Mouse (Mus musculus) G1E (cell line): ENCODE results near the gene 5330417C22Rik. TPM values are rescaled to one million over a fixed set of nuclear protein-coding genes. Genes with fewer than 3 reads are reported as not detected.
A peak's percentile ranks its signal among the peaks of the same experiment; 100 is the strongest.

Source experiments
- ATAC-seq: 2 replicates; pipeline ENCODE4 v1.8.0; 2016; ENCODE audit warnings: mild to moderate bottlenecking; ENCODE audit not compliant: insufficient number of reproducible peaks, poor library complexity, low FRiP score, severe bottlenecking; ENCODE audit errors: extremely low read depth
- DNase-seq: peaks from one replicate; pipeline ENCODE4 v3.0.0; 2012; ENCODE audit warnings: low spot score
- H3K27me3 ChIP-seq: 2 replicates; pipeline ENCODE4 v1.6.1; 2012; ENCODE audit warnings: mild to moderate bottlenecking, low read length, inconsistent platforms; ENCODE audit not compliant: insufficient read depth
- H3K36me3 ChIP-seq: replicated peaks from 2 replicates; pipeline ENCODE3; 2012; ENCODE audit warnings: mild to moderate bottlenecking, inconsistent platforms
- H3K4me1 ChIP-seq: 2 replicates; pipeline ENCODE4 v1.6.1; 2012; ENCODE audit warnings: low read depth, low read length, inconsistent platforms, mixed read lengths; ENCODE audit not compliant: insufficient read depth
- H3K4me3 ChIP-seq: 2 replicates; pipeline ENCODE4 v1.5.1; 2012; ENCODE audit warnings: low read depth, mild to moderate bottlenecking, inconsistent platforms, low read length, moderate library complexity, mixed read lengths
- H3K9me3 ChIP-seq: replicated peaks from 2 replicates; pipeline ENCODE4 v1.6.1; 2012; ENCODE audit warnings: inconsistent platforms
- CTCF ChIP-seq: IDR thresholded peaks from 2 replicates; pipeline ENCODE4 v1.5.1; 2012; ENCODE audit warnings: low read depth, low read length, inconsistent platforms, mixed read lengths
- GATA1 ChIP-seq: IDR thresholded peaks from 2 replicates; pipeline ENCODE4 v1.6.1; 2012; ENCODE audit warnings: borderline replicate concordance, low read length, inconsistent platforms, mixed read lengths
- GATA2 ChIP-seq: IDR thresholded peaks from 2 replicates; pipeline ENCODE4 v1.6.1; 2012; ENCODE audit warnings: low read depth, low read length, inconsistent platforms, borderline replicate concordance
- POLR2AphosphoS5 ChIP-seq: IDR thresholded peaks from 2 replicates; pipeline ENCODE4 v1.6.1; 2012; ENCODE audit warnings: low read depth, low read length, inconsistent platforms; ENCODE audit not compliant: insufficient replicate concordance
- TAL1 ChIP-seq: conservative IDR thresholded peaks from 2 replicates; pipeline ENCODE4 v1.6.1; 2012; ENCODE audit warnings: low read depth, low read length, inconsistent platforms, mixed read lengths
- polyA plus RNA-seq: library from polyadenylated mRNA; stranded (reverse); fragments of >175 nt; gene quantifications from 2 replicates; pipeline ENCODE4 v1.2.3, GENCODE M21; 2012
- total RNA-seq, 2 experiments: library from RNA; stranded (forward) in 1 of 2; stranded (reverse) in 1 of 2; fragments of 200-1000 nt in 1 of 2; fragments of >200 nt in 1 of 2; fragmentation: Nextera tagmentation in 1 of 2; gene quantifications; 2 replicates each; pipeline ENCODE4 v1.2.3; 2014 to 2017

Gene 5330417C22Rik
- total RNA-seq (2014; fragmentation: Nextera tagmentation) (not detected in 2 replicates), total RNA-seq (2017) (under 0.01 and 0.06 TPM in 2 replicates), polyA plus RNA-seq (not detected in 2 replicates)

GRCm38 (mm10) chr3:108536517-108537260, at the start of gene 5330417C22Rik:
Gene 5330417C22Rik, minus strand, starts transcription at chr3:108536536.
- DNase-seq: no peak
- Histone ChIP-seq H3K36me3 (no peaks in the 10 kb centered on the region), H3K4me1 (peaks cover 10% of the 10 kb centered on the region), H3K4me3 (peak within 1 kb of the TSS; percentile 30; the same call in 1 of the 2 replicates), H3K27me3 (peaks cover 34% of the 10 kb centered on the region), H3K9me3 (no peaks in the 10 kb centered on the region)
- TF ChIP-seq GATA2 (no peak), POLR2AphosphoS5 (no peak), CTCF (no peak), GATA1 (no peak), TAL1 (no peak)
- no peak for ATAC-seq

- TF ChIP-seq GATA1 (no peak), GATA2 (no peak), CTCF (no peak), TAL1 (no peak), POLR2AphosphoS5 (no peak)
- H3K4me3 ChIP-seq: no peak overlapping the region
- H3K36me3 ChIP-seq: peaks cover 7% of the 10 kb centered on the region
- 0 out of 2 replicates have a peak, but pooled peaks cover 3% of the 10 kb centered on the region for H3K27me3 ChIP-seq
- ATAC-seq (no peak), DNase-seq (no peak)
- no peaks in the 10 kb centered on the region for H3K9me3 ChIP-seq
- H3K4me1 ChIP-seq: no peaks in the 10 kb centered on the region
Measured at GRCm38 (mm10) chr3:108584580-108584979, 48.2 kb upstream of the 5330417C22Rik start.

- Histone ChIP-seq H3K27me3 (no peaks in the 10 kb centered on the region; the same call in 1 of the 2 replicates), H3K9me3 (no peaks in the 10 kb centered on the region), H3K4me1 (peaks cover 15% of the 10 kb centered on the region), H3K36me3 (peaks cover 25% of the 10 kb centered on the region), H3K4me3 (no peak overlapping the region)
- DNase-seq (no peak), ATAC-seq (no peak)
- TF ChIP-seq POLR2AphosphoS5 (no peak), CTCF (no peak)
Measured at GRCm38 (mm10) chr3:108574018-108574417, 37.7 kb upstream of the 5330417C22Rik start.

- DNase-seq (no peak), ATAC-seq (no peak)
- Histone ChIP-seq H3K9me3 (no peaks in the 10 kb centered on the region), H3K36me3 (peaks cover 13% of the 10 kb centered on the region), H3K4me3 (peak overlapping the region; percentile 76), H3K4me1 (peaks cover 22% of the 10 kb centered on the region), H3K27me3 (peaks cover 8% of the 10 kb centered on the region)
- TF ChIP-seq POLR2AphosphoS5 (no peak), TAL1 (no peak), GATA2 (no peak), CTCF (no peak), GATA1 (no peak)
Measured at GRCm38 (mm10) chr3:108572309-108573010, 36.1 kb upstream of the 5330417C22Rik start.

DNA sequence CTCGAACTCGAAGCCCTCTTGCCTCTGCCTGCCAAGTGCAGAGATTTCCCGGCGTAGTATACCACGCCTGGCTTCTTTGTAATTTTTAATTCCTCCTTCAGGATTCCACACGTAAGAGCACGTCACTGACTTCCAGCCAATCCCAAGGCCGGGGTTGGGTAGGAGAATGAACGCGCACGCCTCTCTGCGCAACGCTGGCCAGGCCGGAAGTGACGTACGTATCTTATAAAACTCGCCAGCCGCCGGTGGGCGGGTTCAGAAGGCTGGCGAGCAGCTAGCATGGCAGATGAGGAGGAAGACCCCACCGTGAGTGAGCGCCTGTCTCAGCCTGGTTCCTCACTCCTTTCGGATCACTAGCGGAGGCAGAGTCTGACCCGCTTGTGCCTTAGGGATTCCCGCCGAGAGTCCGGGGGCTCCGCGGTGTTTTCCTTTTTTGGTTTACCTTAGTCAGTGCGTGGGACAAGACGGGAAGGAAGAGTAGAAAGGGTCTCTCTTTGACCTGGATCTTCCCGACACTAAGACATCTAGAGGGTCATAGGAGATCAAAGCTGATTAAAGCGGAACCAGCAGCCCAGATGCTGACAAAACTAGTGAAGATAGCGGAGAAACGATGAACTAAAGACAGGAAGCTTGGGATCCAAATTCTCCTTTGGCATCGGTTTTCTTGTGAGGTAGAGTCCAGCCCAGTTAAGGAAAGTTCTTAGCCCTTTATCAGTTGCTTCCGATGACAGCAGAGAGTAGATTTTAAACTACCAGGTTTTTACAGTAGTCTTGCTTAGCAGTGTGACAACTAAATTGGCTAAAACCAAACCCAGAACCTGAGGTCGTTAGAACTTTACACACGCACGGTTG, 35.3 kb upstream of the 5330417C22Rik start, which contains the start of gene Taf13:
Gene Taf13 (plus strand): TSS at position 256 of the 852 bp plus-strand sequence.
- Histone ChIP-seq H3K9me3 (no peaks in the 10 kb centered on the region), H3K4me1 (peaks cover 22% of the 10 kb centered on the region), H3K4me3 (peak within 1 kb of the TSS; percentile 76), H3K27me3 (peaks cover 8% of the 10 kb centered on the region), H3K36me3 (peaks cover 12% of the 10 kb centered on the region)
- TF ChIP-seq GATA1 (no peak), GATA2 (no peak), POLR2AphosphoS5 (peak; percentile 90)
- DNase-seq: peak; percentile 88
- ATAC-seq: peak; percentile 99
